Mouse (Mus musculus): ENCODE results near the gene Gm28230. TPM values are rescaled to one million over a fixed set of nuclear protein-coding genes. Genes with fewer than 3 reads are reported as not detected.

The Gm28230 gene
- not detected in 2 replicates for polyA plus RNA-seq (2015; fragmentation: Nextera tagmentation; extraction: Ambion mirVana)

DNA sequence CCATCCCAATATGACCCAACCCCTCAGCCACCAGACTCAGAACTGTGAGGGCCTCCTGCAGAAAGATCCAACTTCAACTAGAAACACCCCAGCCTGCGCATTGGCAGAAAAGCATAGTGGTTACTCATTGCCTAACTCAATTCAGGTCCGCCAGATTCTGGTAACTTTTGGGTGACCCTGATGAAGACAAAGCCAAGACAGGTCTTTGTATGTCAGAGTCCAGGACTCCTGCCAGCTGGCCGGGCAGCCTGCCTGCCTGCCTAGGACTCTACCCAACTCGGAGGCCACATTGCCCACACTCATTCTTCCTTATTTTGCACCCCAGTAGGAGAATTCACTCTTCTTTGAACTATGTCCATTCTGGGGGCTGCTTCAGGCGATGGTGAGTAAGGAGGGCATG, at the start of gene Gm28230:
Gm28230 (plus strand) TSS at position 178 of the 400 bp plus-strand sequence.
- 0% methylated on average over 5 of the region's 5 CpGs for WGBS
- Histone ChIP-seq H3K27me3 (replicated peaks; ENCODE audit: control insufficient read depth, insufficient read depth, low read length) (peaks cover 92% of the 10 kb centered on the region), H3K4me2 (ENCODE audit: low read length) (no peak within 1 kb of the TSS), H3K4me3 (replicated peaks; ENCODE audit: low read length) (no peak within 1 kb of the TSS), H3K9ac (replicated peaks; ENCODE audit: low read depth, low read length) (no peak within 1 kb of the TSS), H3K36me3 (ENCODE audit: control insufficient read depth, insufficient read depth) (no peaks in the 10 kb centered on the region), H3K27ac (ENCODE audit: low read length) (no peak within 1 kb of the TSS), H3K4me1 (replicated peaks; ENCODE audit: control insufficient read depth, insufficient read depth, low read length) (no peaks in the 10 kb centered on the region), H3K9me3 (ENCODE audit: control insufficient read depth, low read length) (no peaks in the 10 kb centered on the region)
- no peak for ATAC-seq

DNA sequence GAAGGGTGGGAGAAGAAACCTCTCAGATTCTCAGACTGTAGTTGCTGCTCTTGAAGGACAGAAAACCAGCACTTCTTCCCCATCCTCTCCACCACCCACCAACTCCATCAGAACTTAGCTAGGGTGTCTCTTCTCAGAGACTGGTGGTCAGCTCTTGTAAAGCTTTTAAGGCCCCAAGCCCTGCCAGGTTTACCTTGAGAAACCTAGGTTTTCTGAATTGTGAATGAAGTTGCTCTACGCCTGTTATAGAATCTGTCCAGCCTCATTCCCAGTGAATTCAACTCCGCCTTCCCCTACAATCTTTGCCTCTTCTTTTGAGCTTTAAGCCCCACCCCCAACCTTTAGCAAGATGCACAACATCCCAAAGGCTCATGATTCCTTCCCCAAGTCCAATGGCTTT, 49.4 kb upstream of the Gm28230 start:
- Histone ChIP-seq H3K9me3 (ENCODE audit: control insufficient read depth, low read length) (no peaks in the 10 kb centered on the region), H3K27me3 (replicated peaks; ENCODE audit: control insufficient read depth, insufficient read depth, low read length) (peaks cover 99% of the 10 kb centered on the region), H3K9ac (replicated peaks; ENCODE audit: low read depth, low read length) (no peak overlapping the region), H3K36me3 (ENCODE audit: control insufficient read depth, insufficient read depth) (no peaks in the 10 kb centered on the region), H3K4me2 (ENCODE audit: low read length) (no peak overlapping the region), H3K4me1 (replicated peaks; ENCODE audit: control insufficient read depth, insufficient read depth, low read length) (peaks cover 15% of the 10 kb centered on the region), H3K27ac (ENCODE audit: low read length) (no peak overlapping the region), H3K4me3 (replicated peaks; ENCODE audit: low read length) (no peak overlapping the region)
- WGBS, result 3% methylated on average over 2 of the region's 2 CpGs
- ATAC-seq, result no peak

DNA sequence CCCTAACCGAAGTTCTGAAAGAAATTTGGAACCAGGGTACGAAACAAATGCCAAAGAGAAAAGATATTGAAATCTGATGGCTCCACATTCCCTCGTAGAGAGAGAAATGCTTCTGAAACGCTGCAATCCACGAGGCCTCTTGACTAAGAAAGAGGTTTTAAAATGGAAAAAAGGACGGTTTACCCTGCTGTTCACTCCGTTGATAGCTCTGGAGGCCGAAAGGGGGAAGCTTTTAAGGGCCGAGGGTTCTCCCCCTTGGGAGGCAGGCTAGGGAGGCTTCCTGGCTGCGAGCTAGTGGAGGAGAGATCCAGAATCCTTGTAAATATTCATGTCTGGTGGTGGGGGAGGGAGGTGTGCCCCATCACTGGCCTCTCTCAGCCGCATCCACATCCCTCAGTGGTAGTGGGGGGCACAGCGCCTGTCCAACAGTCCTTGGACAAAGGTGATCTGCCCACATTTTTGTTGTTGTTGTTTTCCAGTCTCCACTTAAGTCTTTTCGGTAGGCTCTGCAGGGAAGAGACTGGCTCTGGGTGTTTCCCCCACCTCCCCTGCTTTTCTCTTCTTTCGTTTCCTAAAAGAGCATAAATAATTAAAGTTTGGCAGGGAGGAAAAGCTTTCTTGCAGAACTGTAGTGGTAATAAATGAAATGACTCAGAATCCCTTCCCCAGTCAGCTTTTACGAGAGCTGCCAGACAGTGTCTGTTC, 47.5 kb upstream of the Gm28230 start, which contains the start of gene Hoxd11:
Hoxd11 (plus strand) TSS at position 667 of the 705 bp plus-strand sequence.
- 2% methylated on average over 15 of the region's 15 CpGs for WGBS
- H3K27me3 ChIP-seq (replicated peaks; ENCODE audit: control insufficient read depth, insufficient read depth, low read length), result peaks cover 97% of the 10 kb centered on the region

DNA sequence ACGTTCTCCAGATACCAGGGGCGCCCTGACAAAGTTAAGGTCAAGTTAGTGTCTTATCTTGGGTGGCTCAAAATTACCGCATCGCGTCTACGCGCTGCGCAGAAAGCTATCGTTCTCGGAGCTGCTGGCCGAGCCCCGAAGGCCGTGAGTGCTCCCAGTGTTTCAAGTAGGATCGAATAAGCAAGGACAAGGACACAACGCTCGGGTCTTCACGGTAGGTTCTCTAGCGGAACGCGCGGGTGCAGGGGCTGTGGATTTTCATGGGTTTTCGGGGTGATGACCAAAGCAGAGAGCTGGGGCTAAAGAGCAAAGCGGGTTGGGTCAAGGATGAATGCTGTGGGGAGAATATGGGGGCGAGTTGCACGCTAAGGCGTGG, 46.9 kb upstream of the Gm28230 start:
- no peak overlapping the region for H3K9ac ChIP-seq (replicated peaks; ENCODE audit: low read depth, low read length)
- WGBS, result under 1% methylated on average over 26 of the region's 26 CpGs
- H3K27me3 ChIP-seq (replicated peaks; ENCODE audit: control insufficient read depth, insufficient read depth, low read length), result peaks cover 97% of the 10 kb centered on the region
- ATAC-seq, result no peak
- H3K9me3 ChIP-seq (ENCODE audit: control insufficient read depth, low read length), result no peaks in the 10 kb centered on the region
- H3K36me3 ChIP-seq (ENCODE audit: control insufficient read depth, insufficient read depth), result no peaks in the 10 kb centered on the region
- peaks cover 19% of the 10 kb centered on the region for H3K4me1 ChIP-seq (replicated peaks; ENCODE audit: control insufficient read depth, insufficient read depth, low read length)
- H3K4me2 ChIP-seq (ENCODE audit: low read length), result no peak overlapping the region
- no peak overlapping the region for H3K4me3 ChIP-seq (replicated peaks; ENCODE audit: low read length)
- no peak overlapping the region for H3K27ac ChIP-seq (ENCODE audit: low read length)

More for the DNA sequence above, 47.5 kb upstream of the Gm28230 start, which contains the start of gene Hoxd11:
- Histone ChIP-seq H3K9ac (replicated peaks; ENCODE audit: low read depth, low read length) (no peak within 1 kb of the TSS), H3K9me3 (ENCODE audit: control insufficient read depth, low read length) (no peaks in the 10 kb centered on the region), H3K27ac (ENCODE audit: low read length) (no peak within 1 kb of the TSS), H3K4me2 (ENCODE audit: low read length) (no peak within 1 kb of the TSS), H3K4me3 (replicated peaks; ENCODE audit: low read length) (no peak within 1 kb of the TSS), H3K36me3 (ENCODE audit: control insufficient read depth, insufficient read depth) (no peaks in the 10 kb centered on the region), H3K4me1 (replicated peaks; ENCODE audit: control insufficient read depth, insufficient read depth, low read length) (peaks cover 19% of the 10 kb centered on the region)
- no peak for ATAC-seq

DNA sequence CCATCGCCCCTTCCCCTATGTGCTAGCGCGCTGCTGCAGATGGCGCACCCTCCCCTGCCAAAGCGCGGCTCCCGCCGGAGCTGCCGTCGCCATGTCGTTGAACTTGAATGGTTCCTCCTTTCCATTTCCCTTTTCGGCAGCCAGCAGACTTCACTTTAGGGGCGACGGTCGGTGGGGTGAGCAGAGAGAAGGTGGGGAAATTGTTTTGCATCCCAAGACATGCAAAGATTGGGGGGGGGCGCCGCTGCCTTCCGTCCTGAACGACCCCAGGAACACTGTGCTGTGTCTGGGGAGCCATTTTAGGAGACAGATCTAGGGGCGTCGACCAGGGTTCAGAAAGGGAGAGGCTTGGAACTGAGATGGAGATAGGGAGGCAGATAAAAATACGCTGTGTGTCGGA, 46.5 kb upstream of the Gm28230 start:
- Histone ChIP-seq H3K27me3 (replicated peaks; ENCODE audit: control insufficient read depth, insufficient read depth, low read length) (peaks cover 96% of the 10 kb centered on the region), H3K36me3 (ENCODE audit: control insufficient read depth, insufficient read depth) (no peaks in the 10 kb centered on the region), H3K9ac (replicated peaks; ENCODE audit: low read depth, low read length) (no peak overlapping the region), H3K4me2 (ENCODE audit: low read length) (no peak overlapping the region), H3K4me3 (replicated peaks; ENCODE audit: low read length) (no peak overlapping the region), H3K4me1 (replicated peaks; ENCODE audit: control insufficient read depth, insufficient read depth, low read length) (peaks cover 19% of the 10 kb centered on the region), H3K27ac (ENCODE audit: low read length) (no peak overlapping the region), H3K9me3 (ENCODE audit: control insufficient read depth, low read length) (no peaks in the 10 kb centered on the region)
- no peak for ATAC-seq
- under 1% methylated on average over 23 of the region's 23 CpGs for WGBS

DNA sequence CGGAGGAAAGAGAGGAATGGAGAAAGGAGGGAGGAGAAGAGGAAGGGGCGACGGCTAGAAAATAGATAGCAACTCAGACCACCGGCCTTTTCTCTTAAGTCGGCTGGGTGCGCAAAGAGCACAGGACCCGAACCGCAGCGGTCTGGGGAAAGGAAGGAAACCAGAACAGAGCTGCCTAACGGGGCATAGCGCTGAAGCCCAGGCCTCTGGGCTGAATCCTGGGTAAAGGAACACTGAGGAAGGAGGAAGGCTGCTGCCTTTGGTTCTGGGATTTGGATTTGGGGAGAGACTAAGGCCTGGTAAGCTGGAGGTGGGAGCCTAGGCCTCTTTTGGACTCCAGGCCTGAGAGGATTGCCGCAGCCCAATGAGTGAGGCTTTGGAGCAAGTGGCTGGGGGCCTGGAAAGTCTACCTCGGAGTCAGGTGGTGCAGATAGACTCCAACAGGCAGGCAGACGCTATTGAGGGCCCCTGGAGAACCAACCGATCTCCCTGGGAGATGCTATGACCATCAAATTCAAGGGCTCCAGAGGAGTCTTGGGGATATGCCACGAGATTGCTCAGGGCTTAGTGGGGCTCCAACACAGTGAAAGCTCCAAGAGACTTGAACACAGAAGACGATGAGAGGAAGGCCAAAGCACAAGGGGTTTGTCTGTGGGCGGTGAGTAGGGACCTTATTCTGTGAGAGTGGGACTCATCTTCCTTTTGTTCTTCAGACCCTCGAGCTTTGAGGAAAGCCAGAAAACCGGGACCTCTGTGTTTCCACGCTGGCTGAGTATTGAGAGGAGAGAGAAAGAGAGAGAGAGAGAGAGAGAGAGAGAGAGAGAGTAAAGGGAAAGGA, 45.7 kb upstream of the Gm28230 start:
- 1% methylated on average over 21 of the region's 21 CpGs for WGBS
- H3K27ac ChIP-seq (ENCODE audit: low read length), result no peak overlapping the region
- ATAC-seq, result no peak

DNA sequence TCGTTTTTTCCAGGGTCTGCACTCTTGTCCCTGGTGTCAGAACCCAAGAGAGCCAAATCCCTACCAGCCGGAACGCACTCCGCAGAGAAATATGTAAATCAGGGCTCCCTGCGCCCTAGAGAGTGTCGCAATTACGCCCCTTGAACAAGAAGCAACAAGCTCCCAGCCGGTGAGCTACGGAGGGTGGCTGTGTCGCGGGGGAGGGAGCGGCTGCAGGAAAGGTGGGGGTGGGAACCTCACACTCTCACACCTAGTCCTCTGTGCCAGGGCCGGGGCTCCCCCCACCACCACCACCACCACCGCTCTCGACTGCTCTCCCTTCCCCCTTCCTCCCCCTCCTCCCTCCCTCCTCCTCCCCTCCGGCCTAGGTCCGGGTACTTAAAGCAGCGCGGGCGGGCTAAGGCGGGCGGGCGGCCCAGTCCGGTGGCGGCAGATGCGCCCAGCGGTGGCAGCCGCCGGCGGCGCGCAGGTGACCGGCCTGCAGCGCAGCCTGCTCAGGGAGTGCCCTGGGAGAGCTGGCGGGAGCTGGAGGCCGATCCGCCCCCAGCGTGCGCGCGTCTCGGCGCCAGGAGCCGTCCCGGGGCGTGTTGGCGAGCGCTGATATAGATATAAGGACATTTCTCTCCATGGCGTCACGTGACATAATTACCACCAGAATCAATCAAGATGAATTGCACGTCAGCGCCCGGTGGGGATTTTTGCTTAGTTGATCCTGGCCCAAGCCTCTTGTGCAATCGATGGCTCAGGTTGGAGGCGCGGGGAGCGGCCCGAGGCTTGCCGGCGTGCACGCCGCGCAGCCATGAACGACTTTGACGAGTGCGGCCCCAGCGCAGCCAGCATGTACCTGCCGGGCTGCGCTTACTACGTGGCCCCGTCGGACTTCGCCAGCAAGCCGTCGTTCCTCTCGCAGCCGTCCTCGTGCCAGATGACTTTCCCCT, 44.7 kb upstream of the Gm28230 start:
- H3K4me1 ChIP-seq (replicated peaks; ENCODE audit: control insufficient read depth, insufficient read depth, low read length), result peaks cover 19% of the 10 kb centered on the region
- no peaks in the 10 kb centered on the region for H3K36me3 ChIP-seq (ENCODE audit: control insufficient read depth, insufficient read depth)
- no peak overlapping the region for H3K9ac ChIP-seq (replicated peaks; ENCODE audit: low read depth, low read length)
- no peaks in the 10 kb centered on the region for H3K9me3 ChIP-seq (ENCODE audit: control insufficient read depth, low read length)
- under 1% methylated on average over 67 of the region's 78 CpGs for WGBS
- ATAC-seq, result no peak
- H3K4me3 ChIP-seq (replicated peaks; ENCODE audit: low read length), result peak overlapping the region; percentile 6; the same call in 1 of the 2 replicates
- H3K27me3 ChIP-seq (replicated peaks; ENCODE audit: control insufficient read depth, insufficient read depth, low read length), result peaks cover 91% of the 10 kb centered on the region
- H3K4me2 ChIP-seq (ENCODE audit: low read length), result no peak overlapping the region
- H3K27ac ChIP-seq (ENCODE audit: low read length), result no peak overlapping the region

More for the DNA sequence above, 45.7 kb upstream of the Gm28230 start:
- Histone ChIP-seq H3K4me2 (ENCODE audit: low read length) (no peak overlapping the region), H3K9ac (replicated peaks; ENCODE audit: low read depth, low read length) (no peak overlapping the region), H3K36me3 (ENCODE audit: control insufficient read depth, insufficient read depth) (no peaks in the 10 kb centered on the region), H3K4me3 (replicated peaks; ENCODE audit: low read length) (no peak overlapping the region), H3K4me1 (replicated peaks; ENCODE audit: control insufficient read depth, insufficient read depth, low read length) (peaks cover 19% of the 10 kb centered on the region), H3K27me3 (replicated peaks; ENCODE audit: control insufficient read depth, insufficient read depth, low read length) (peaks cover 95% of the 10 kb centered on the region), H3K9me3 (ENCODE audit: control insufficient read depth, low read length) (no peaks in the 10 kb centered on the region)

DNA sequence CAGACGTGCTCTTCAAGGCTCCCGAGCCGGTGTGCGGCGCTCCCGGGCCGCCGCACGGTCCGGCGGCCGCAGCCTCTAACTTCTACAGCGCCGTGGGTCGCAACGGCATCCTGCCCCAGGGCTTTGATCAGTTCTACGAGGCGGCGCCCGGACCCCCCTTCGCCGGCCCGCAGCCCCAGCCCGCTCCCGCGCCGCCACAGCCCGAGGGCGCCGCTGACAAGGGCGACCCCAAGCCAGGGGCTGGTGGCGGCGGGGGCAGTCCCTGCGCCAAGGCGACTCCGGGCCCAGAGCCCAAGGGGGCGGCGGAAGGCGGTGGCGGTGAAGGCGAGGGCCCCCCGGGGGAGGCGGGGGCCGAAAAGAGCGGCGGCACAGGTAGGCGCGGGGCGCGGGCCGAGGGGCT, 43.7 kb upstream of the Gm28230 start:
- Histone ChIP-seq H3K4me1 (replicated peaks; ENCODE audit: control insufficient read depth, insufficient read depth, low read length) (peaks cover 19% of the 10 kb centered on the region), H3K9ac (replicated peaks; ENCODE audit: low read depth, low read length) (no peak overlapping the region), H3K4me3 (replicated peaks; ENCODE audit: low read length) (no peak overlapping the region), H3K4me2 (ENCODE audit: low read length) (no peak overlapping the region; the same call in 1 of the 2 replicates), H3K9me3 (ENCODE audit: control insufficient read depth, low read length) (no peaks in the 10 kb centered on the region), H3K36me3 (ENCODE audit: control insufficient read depth, insufficient read depth) (no peaks in the 10 kb centered on the region), H3K27me3 (replicated peaks; ENCODE audit: control insufficient read depth, insufficient read depth, low read length) (peaks cover 91% of the 10 kb centered on the region), H3K27ac (ENCODE audit: low read length) (no peak overlapping the region)
- WGBS, result 1% methylated on average over 25 of the region's 51 CpGs
- ATAC-seq, result no peak

Data from forebrain, embryonic 16.5 days (tissue).